Mouse (Mus musculus): ENCODE data around the gene Pdgfc. TPM values are rescaled to one million over a fixed set of nuclear protein-coding genes. Genes with fewer than 3 reads are reported as not detected.

The Pdgfc gene
- polyA plus RNA-seq, 1 experiment: 6.2 TPM

- no peak for DNase-seq (ENCODE audit: low read depth)
- TF ChIP-seq CTCF (IDR thresholded peaks at IDR 0.05; ENCODE audit: borderline replicate concordance, extremely low read depth, insufficient read depth, insufficient read length) (no peak), POLR2A (IDR thresholded peaks at IDR 0.05; ENCODE audit: borderline replicate concordance, extremely low read depth, insufficient read depth, insufficient read length, poor library complexity, severe bottlenecking) (no peak)
Observed at GRCm38 (mm10) chr3:81046652-81047607, 10.7 kb downstream of the Pdgfc start.

- DNase-seq (ENCODE audit: low read depth): no peak
- TF ChIP-seq POLR2A (IDR thresholded peaks at IDR 0.05; ENCODE audit: borderline replicate concordance, extremely low read depth, insufficient read depth, insufficient read length, poor library complexity, severe bottlenecking): no peak
- no peak for TF ChIP-seq CTCF (IDR thresholded peaks at IDR 0.05; ENCODE audit: borderline replicate concordance, extremely low read depth, insufficient read depth, insufficient read length)
Observed at GRCm38 (mm10) chr3:81051522-81051921, 15.3 kb downstream of the Pdgfc start.

- TF ChIP-seq POLR2A (IDR thresholded peaks at IDR 0.05; ENCODE audit: borderline replicate concordance, extremely low read depth, insufficient read depth, insufficient read length, poor library complexity, severe bottlenecking) (no peak), CTCF (IDR thresholded peaks at IDR 0.05; ENCODE audit: borderline replicate concordance, extremely low read depth, insufficient read depth, insufficient read length) (no peak)
- no peak for DNase-seq (ENCODE audit: low read depth)
Observed at GRCm38 (mm10) chr3:81052422-81052821, 16.2 kb downstream of the Pdgfc start.

DNA sequence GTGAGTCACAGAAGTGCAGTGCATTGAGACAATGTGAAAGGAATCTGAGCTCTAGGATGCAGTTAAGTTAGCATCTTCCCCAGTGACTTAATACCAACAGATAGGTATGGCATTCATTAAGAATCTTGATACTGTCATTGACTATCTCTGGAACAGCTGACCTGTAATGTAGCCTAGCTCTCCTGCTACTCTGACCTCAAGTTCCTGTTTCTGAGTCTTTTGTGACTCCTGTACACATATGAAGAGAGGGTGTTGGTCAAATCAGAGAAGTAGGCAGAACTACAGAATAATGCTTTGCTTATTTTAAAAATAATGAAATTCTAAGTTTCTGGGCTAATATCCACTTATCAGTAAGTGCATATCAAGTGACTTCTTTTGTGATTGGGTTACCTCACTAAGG, 17.9 kb downstream of the Pdgfc start:
- DNase-seq (ENCODE audit: low read depth): no peak
- no peak for TF ChIP-seq CTCF (IDR thresholded peaks at IDR 0.05; ENCODE audit: borderline replicate concordance, extremely low read depth, insufficient read depth, insufficient read length)
- no peak for TF ChIP-seq POLR2A (IDR thresholded peaks at IDR 0.05; ENCODE audit: borderline replicate concordance, extremely low read depth, insufficient read depth, insufficient read length, poor library complexity, severe bottlenecking)

DNA sequence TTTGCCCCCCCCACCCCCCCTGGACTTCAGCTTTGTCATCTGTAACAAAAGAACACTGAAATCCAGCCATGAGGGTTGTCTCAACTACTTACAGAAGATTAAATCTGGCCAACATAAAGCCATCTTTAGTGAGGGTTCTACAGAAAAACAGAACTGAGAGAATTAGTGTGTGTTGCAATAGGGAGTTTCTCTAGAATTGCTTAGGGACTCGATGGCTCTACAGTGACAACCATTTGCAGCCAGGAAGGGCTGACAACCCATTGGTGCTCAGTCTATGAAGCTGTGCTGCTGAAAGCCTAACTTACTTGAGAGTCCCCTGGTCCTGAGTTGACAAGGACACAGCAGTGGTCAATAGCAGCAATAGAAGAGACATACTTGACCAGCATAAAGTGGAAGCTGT, 21.5 kb downstream of the Pdgfc start:
- no peak for DNase-seq (ENCODE audit: low read depth)
- no peak for TF ChIP-seq CTCF (IDR thresholded peaks at IDR 0.05; ENCODE audit: borderline replicate concordance, extremely low read depth, insufficient read depth, insufficient read length)
- no peak for TF ChIP-seq POLR2A (IDR thresholded peaks at IDR 0.05; ENCODE audit: borderline replicate concordance, extremely low read depth, insufficient read depth, insufficient read length, poor library complexity, severe bottlenecking)

GRCm38 (mm10) chr3:81058527-81059031, 22.4 kb downstream of the Pdgfc start:
- TF ChIP-seq POLR2A (IDR thresholded peaks at IDR 0.05; ENCODE audit: borderline replicate concordance, extremely low read depth, insufficient read depth, insufficient read length, poor library complexity, severe bottlenecking) (no peak), CTCF (IDR thresholded peaks at IDR 0.05; ENCODE audit: borderline replicate concordance, extremely low read depth, insufficient read depth, insufficient read length) (no peak)
- DNase-seq (ENCODE audit: low read depth): peak; percentile 45

GRCm38 (mm10) chr3:81068550-81068949, 32.3 kb downstream of the Pdgfc start:
- DNase-seq (ENCODE audit: low read depth): peak; percentile 31
- no peak for TF ChIP-seq POLR2A (IDR thresholded peaks at IDR 0.05; ENCODE audit: borderline replicate concordance, extremely low read depth, insufficient read depth, insufficient read length, poor library complexity, severe bottlenecking)
- TF ChIP-seq CTCF (IDR thresholded peaks at IDR 0.05; ENCODE audit: borderline replicate concordance, extremely low read depth, insufficient read depth, insufficient read length): no peak

- TF ChIP-seq CTCF (IDR thresholded peaks at IDR 0.05; ENCODE audit: borderline replicate concordance, extremely low read depth, insufficient read depth, insufficient read length): no peak
- TF ChIP-seq POLR2A (IDR thresholded peaks at IDR 0.05; ENCODE audit: borderline replicate concordance, extremely low read depth, insufficient read depth, insufficient read length, poor library complexity, severe bottlenecking): no peak
- DNase-seq (ENCODE audit: low read depth): no peak
Observed at GRCm38 (mm10) chr3:81101136-81101535, 64.9 kb downstream of the Pdgfc start.

- DNase-seq (ENCODE audit: low read depth): peak; percentile 61
- TF ChIP-seq POLR2A (IDR thresholded peaks at IDR 0.05; ENCODE audit: borderline replicate concordance, extremely low read depth, insufficient read depth, insufficient read length, poor library complexity, severe bottlenecking) (no peak), CTCF (IDR thresholded peaks at IDR 0.05; ENCODE audit: borderline replicate concordance, extremely low read depth, insufficient read depth, insufficient read length) (no peak)
Observed at GRCm38 (mm10) chr3:81102158-81102876, 66.1 kb downstream of the Pdgfc start.

DNA sequence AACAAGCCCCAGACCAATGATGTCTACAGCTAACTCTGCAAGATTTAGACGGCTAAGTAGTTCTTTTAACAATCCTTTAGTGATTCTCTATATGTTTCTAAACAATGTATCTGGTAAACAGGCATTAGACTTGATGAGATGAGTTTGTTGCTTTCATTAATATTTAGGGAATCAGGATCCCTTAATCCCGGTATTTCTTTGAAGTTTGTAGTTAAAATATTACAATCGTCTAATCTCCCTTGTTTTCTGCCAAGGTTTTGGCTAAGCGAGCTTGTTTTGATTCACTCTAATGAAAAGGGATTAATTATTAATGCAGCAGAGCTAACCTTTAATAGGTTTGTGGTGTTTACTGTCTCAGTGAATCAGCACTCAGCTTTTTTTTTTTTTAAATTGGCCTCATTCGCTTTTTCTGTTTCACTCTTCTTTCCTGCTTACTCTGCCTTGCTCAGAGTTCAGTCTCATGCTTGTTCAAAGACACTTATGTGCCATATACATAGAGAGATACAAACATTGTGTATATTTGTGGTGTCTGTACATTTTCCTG, 66.7 kb downstream of the Pdgfc start:
- DNase-seq (ENCODE audit: low read depth): peak; percentile 22
- no peak for TF ChIP-seq CTCF (IDR thresholded peaks at IDR 0.05; ENCODE audit: borderline replicate concordance, extremely low read depth, insufficient read depth, insufficient read length)
- no peak for TF ChIP-seq POLR2A (IDR thresholded peaks at IDR 0.05; ENCODE audit: borderline replicate concordance, extremely low read depth, insufficient read depth, insufficient read length, poor library complexity, severe bottlenecking)

DNA sequence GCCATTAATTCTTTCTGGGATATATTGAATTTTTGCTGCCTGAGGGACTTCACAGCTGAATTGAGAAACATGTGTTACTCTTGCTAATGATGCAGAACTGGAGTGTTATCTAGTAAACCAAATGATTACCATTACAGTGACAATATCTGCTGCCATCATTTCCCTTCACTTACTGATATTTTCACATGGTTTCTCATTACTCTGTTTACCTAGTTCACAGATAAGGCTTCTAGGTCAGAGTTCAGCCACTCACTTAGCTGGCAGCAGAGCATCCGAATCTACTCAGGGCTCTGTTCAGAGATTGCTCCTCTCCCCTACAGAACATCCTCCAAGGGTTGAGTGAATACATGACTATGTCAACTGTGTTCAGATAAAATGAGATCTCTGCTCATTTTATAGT, 71.3 kb downstream of the Pdgfc start:
- no peak for DNase-seq (ENCODE audit: low read depth)
- no peak for TF ChIP-seq CTCF (IDR thresholded peaks at IDR 0.05; ENCODE audit: borderline replicate concordance, extremely low read depth, insufficient read depth, insufficient read length)
- no peak for TF ChIP-seq POLR2A (IDR thresholded peaks at IDR 0.05; ENCODE audit: borderline replicate concordance, extremely low read depth, insufficient read depth, insufficient read length, poor library complexity, severe bottlenecking)

Measured in brain, embryonic 14.5 days (tissue).